Mouse (Mus musculus) C2C12 (cell line): Measurements from ENCODE around the gene Pax8.

Source experiments
- FOSL1 ChIP-seq: IDR thresholded peaks from one replicate; pipeline ENCODE4 v1.8.0; 2011; ENCODE audit warnings: mild to moderate bottlenecking, low read length; ENCODE audit not compliant: poor library complexity, insufficient read depth, severe bottlenecking
- MYOG ChIP-seq: IDR thresholded peaks from one replicate; pipeline ENCODE4 v1.6.1; 2011; ENCODE audit not compliant: control insufficient read depth, insufficient read length; ENCODE audit errors: extremely low read depth

GRCm38 (mm10) chr2:24485398-24485797 is 10.0 kb upstream of the Pax8 start:
- TF ChIP-seq MYOG (no peak), FOSL1 (no peak)
